Mouse (Mus musculus) G1E (cell line): ENCODE data around the gene Hs1bp3. TPM values are rescaled to one million over a fixed set of nuclear protein-coding genes. Genes with fewer than 3 reads are reported as not detected.
A peak's percentile ranks its signal among the peaks of the same experiment; 100 is the strongest.

ENCODE experiments used
- ATAC-seq: 2 replicates; pipeline ENCODE4 v1.8.0; 2016; ENCODE audit warnings: mild to moderate bottlenecking; ENCODE audit not compliant: insufficient number of reproducible peaks, poor library complexity, low FRiP score, severe bottlenecking; ENCODE audit errors: extremely low read depth
- DNase-seq: peaks from one replicate; pipeline ENCODE4 v3.0.0; 2012; ENCODE audit warnings: low spot score
- H3K27me3 ChIP-seq: 2 replicates; pipeline ENCODE4 v1.6.1; 2012; ENCODE audit warnings: mild to moderate bottlenecking, low read length, inconsistent platforms; ENCODE audit not compliant: insufficient read depth
- H3K36me3 ChIP-seq: replicated peaks from 2 replicates; pipeline ENCODE3; 2012; ENCODE audit warnings: mild to moderate bottlenecking, inconsistent platforms
- H3K4me1 ChIP-seq: 2 replicates; pipeline ENCODE4 v1.6.1; 2012; ENCODE audit warnings: low read depth, low read length, inconsistent platforms, mixed read lengths; ENCODE audit not compliant: insufficient read depth
- H3K4me3 ChIP-seq: 2 replicates; pipeline ENCODE4 v1.5.1; 2012; ENCODE audit warnings: low read depth, mild to moderate bottlenecking, inconsistent platforms, low read length, moderate library complexity, mixed read lengths
- H3K9me3 ChIP-seq: replicated peaks from 2 replicates; pipeline ENCODE4 v1.6.1; 2012; ENCODE audit warnings: inconsistent platforms
- CTCF ChIP-seq: IDR thresholded peaks from 2 replicates; pipeline ENCODE4 v1.5.1; 2012; ENCODE audit warnings: low read depth, low read length, inconsistent platforms, mixed read lengths
- GATA1 ChIP-seq: IDR thresholded peaks from 2 replicates; pipeline ENCODE4 v1.6.1; 2012; ENCODE audit warnings: borderline replicate concordance, low read length, inconsistent platforms, mixed read lengths
- GATA2 ChIP-seq: IDR thresholded peaks from 2 replicates; pipeline ENCODE4 v1.6.1; 2012; ENCODE audit warnings: low read depth, low read length, inconsistent platforms, borderline replicate concordance
- POLR2AphosphoS5 ChIP-seq: IDR thresholded peaks from 2 replicates; pipeline ENCODE4 v1.6.1; 2012; ENCODE audit warnings: low read depth, low read length, inconsistent platforms; ENCODE audit not compliant: insufficient replicate concordance
- TAL1 ChIP-seq: conservative IDR thresholded peaks from 2 replicates; pipeline ENCODE4 v1.6.1; 2012; ENCODE audit warnings: low read depth, low read length, inconsistent platforms, mixed read lengths
- polyA plus RNA-seq: library from polyadenylated mRNA; stranded (reverse); fragments of >175 nt; gene quantifications from 2 replicates; pipeline ENCODE4 v1.2.3, GENCODE M21; 2012
- total RNA-seq, 2 experiments: library from RNA; stranded (forward) in 1 of 2; stranded (reverse) in 1 of 2; fragments of 200-1000 nt in 1 of 2; fragments of >200 nt in 1 of 2; fragmentation: Nextera tagmentation in 1 of 2; gene quantifications; 2 replicates each; pipeline ENCODE4 v1.2.3; 2014 to 2017

Hs1bp3 gene
- total and polyA plus RNA-seq, 3 experiments = 17.6 to 19.1 (median 18.8) TPM

- no peaks in the 10 kb centered on the region for H3K36me3 ChIP-seq
- H3K27me3 ChIP-seq = peaks cover 10% of the 10 kb centered on the region
- DNase-seq (no peak), ATAC-seq (no peak)
- H3K4me3 ChIP-seq = no peak within 1 kb of the TSS
- peaks cover 32% of the 10 kb centered on the region for H3K9me3 ChIP-seq
- peaks cover 3% of the 10 kb centered on the region; the same call in 1 of the 2 replicates for H3K4me1 ChIP-seq
- no peak for TF ChIP-seq POLR2AphosphoS5
- TF ChIP-seq TAL1 = no peak
- no peak for TF ChIP-seq GATA2
- TF ChIP-seq GATA1 = no peak
- no peak for TF ChIP-seq CTCF
Observed at GRCm38 (mm10) chr12:8301841-8302431, 11.3 kb upstream of the Hs1bp3 start, which contains the start of gene Gdf7. Gene Gdf7, minus strand, starts transcription at chr12:8301954.

GRCm38 (mm10) chr12:8305258-8305657 lies 8.0 kb upstream of the Hs1bp3 start:
- TF ChIP-seq CTCF (no peak), POLR2AphosphoS5 (no peak), GATA2 (no peak), GATA1 (no peak), TAL1 (no peak)
- Histone ChIP-seq H3K36me3 (no peaks in the 10 kb centered on the region), H3K9me3 (peaks cover 14% of the 10 kb centered on the region; the same call in 1 of the 2 replicates), H3K4me3 (no peak overlapping the region), H3K4me1 (peaks cover 3% of the 10 kb centered on the region; the same call in 1 of the 2 replicates), H3K27me3 (peaks cover 8% of the 10 kb centered on the region)
- DNase-seq (no peak), ATAC-seq (no peak)

GRCm38 (mm10) chr12:8306432-8306831 lies 6.8 kb upstream of the Hs1bp3 start:
- ATAC-seq (no peak; the same call in 1 of the 2 replicates), DNase-seq (peak; percentile 42)
- peaks cover 12% of the 10 kb centered on the region for H3K27me3 ChIP-seq
- H3K4me1 ChIP-seq = peaks cover 3% of the 10 kb centered on the region; the same call in 1 of the 2 replicates
- H3K9me3 ChIP-seq = peaks cover 8% of the 10 kb centered on the region; the same call in 1 of the 2 replicates
- H3K36me3 ChIP-seq = no peaks in the 10 kb centered on the region
- TF ChIP-seq TAL1 = no peak
- TF ChIP-seq CTCF = peak; percentile 77
- no peak overlapping the region for H3K4me3 ChIP-seq

GRCm38 (mm10) chr12:8306910-8307309 lies 6.3 kb upstream of the Hs1bp3 start:
- peaks cover 3% of the 10 kb centered on the region; the same call in 1 of the 2 replicates for H3K4me1 ChIP-seq
- ATAC-seq (no peak; the same call in 1 of the 2 replicates), DNase-seq (no peak)
- no peaks in the 10 kb centered on the region for H3K36me3 ChIP-seq
- no peak overlapping the region for H3K4me3 ChIP-seq
- peaks cover 11% of the 10 kb centered on the region for H3K27me3 ChIP-seq
- H3K9me3 ChIP-seq = peaks cover 5% of the 10 kb centered on the region; the same call in 1 of the 2 replicates
- TF ChIP-seq GATA2 = no peak
- TF ChIP-seq GATA1 = no peak
- TF ChIP-seq CTCF = no peak

GRCm38 (mm10) chr12:8310992-8311391 lies 2.2 kb upstream of the Hs1bp3 start:
- no peak for ATAC-seq
- Histone ChIP-seq H3K9me3 (no peaks in the 10 kb centered on the region; the same call in 1 of the 2 replicates), H3K4me1 (peaks cover 34% of the 10 kb centered on the region), H3K36me3 (peaks cover 17% of the 10 kb centered on the region), H3K27me3 (peaks cover 8% of the 10 kb centered on the region; the same call in 1 of the 2 replicates), H3K4me3 (no peak overlapping the region)
- no peak for TF ChIP-seq GATA2
- no peak for TF ChIP-seq CTCF
- no peak for TF ChIP-seq TAL1
- no peak for TF ChIP-seq POLR2AphosphoS5
- no peak for TF ChIP-seq GATA1
- no peak for DNase-seq

GRCm38 (mm10) chr12:8312266-8312665 lies 966 bp upstream of the Hs1bp3 start:
- Histone ChIP-seq H3K27me3 (peaks cover 8% of the 10 kb centered on the region; the same call in 1 of the 2 replicates), H3K9me3 (no peaks in the 10 kb centered on the region; the same call in 1 of the 2 replicates), H3K4me1 (peaks cover 35% of the 10 kb centered on the region), H3K4me3 (no peak overlapping the region), H3K36me3 (peaks cover 27% of the 10 kb centered on the region)
- ATAC-seq = no peak
- no peak for DNase-seq
- TF ChIP-seq GATA1 = no peak
- TF ChIP-seq TAL1 = no peak
- no peak for TF ChIP-seq POLR2AphosphoS5
- no peak for TF ChIP-seq GATA2
- TF ChIP-seq CTCF = no peak

- Histone ChIP-seq H3K9me3 (no peaks in the 10 kb centered on the region; the same call in 1 of the 2 replicates), H3K36me3 (peaks cover 43% of the 10 kb centered on the region), H3K27me3 (peaks cover 8% of the 10 kb centered on the region; the same call in 1 of the 2 replicates), H3K4me1 (peaks cover 35% of the 10 kb centered on the region), H3K4me3 (peak overlapping the region; percentile 82)
- DNase-seq = peak; percentile 14
- no peak for TF ChIP-seq GATA2
- TF ChIP-seq GATA1 = no peak
- TF ChIP-seq POLR2AphosphoS5 = no peak
- no peak for TF ChIP-seq CTCF
- TF ChIP-seq TAL1 = no peak
- ATAC-seq = peak; percentile 45; the same call in 1 of the 2 replicates
Observed at GRCm38 (mm10) chr12:8313773-8314172, 541 bp downstream of the Hs1bp3 start.
